Mouse (Mus musculus) gastrocnemius, postnatal 4 days (tissue): ENCODE measurements around the gene Mvb12b. TPM values are rescaled to one million over a fixed set of nuclear protein-coding genes. Genes with fewer than 3 reads are reported as not detected.

Experiments used
- DNase-seq, 2 experiments: peaks; one replicate each; pipeline ENCODE4 v3.0.0; 2021 to 2022; ENCODE audit warnings: low spot score in 2 of 2, mixed read lengths in 2 of 2
- total RNA-seq, 2 experiments: library from RNA; stranded (reverse); gene quantifications; 2 replicates each; pipeline ENCODE4 v1.2.3; 2021

The Mvb12b gene
- total RNA-seq, 2 experiments from 2014 or later = 33.3 to 36.7 TPM

- no peak for DNase-seq
Measured at GRCm38 (mm10) chr2:33817663-33818346, 69.9 kb downstream of the Mvb12b start.

GRCm38 (mm10) chr2:33817080-33817479 lies 70.7 kb downstream of the Mvb12b start:
- DNase-seq = no peak

DNA sequence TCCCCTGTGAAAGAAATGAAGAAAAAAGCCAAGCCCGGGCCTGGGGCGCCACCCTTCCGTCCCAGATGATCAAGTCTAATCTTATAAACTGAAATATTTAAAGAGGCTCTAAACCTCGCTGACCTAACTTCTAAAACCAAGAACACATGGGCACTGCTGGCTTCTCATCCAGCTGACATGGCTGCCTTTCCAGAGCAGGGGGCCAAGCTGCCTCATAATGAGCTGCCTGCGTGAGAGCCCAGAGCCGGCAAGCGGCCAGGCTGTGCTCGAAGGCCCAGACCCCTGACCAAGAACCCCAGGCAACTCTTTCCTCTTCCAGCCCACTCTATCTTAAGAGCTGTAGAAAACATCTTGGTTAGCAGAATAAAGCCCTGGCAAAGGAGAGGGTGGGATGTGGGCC lies 73.2 kb downstream of the Mvb12b start:
- no peak for DNase-seq

- no peak for DNase-seq
Measured at GRCm38 (mm10) chr2:33813501-33814240, 74.1 kb downstream of the Mvb12b start.

- no peak for DNase-seq
Measured at GRCm38 (mm10) chr2:33812980-33813379, 74.8 kb downstream of the Mvb12b start.

- no peak for DNase-seq
Measured at GRCm38 (mm10) chr2:33811349-33811890, 76.3 kb downstream of the Mvb12b start.

DNA sequence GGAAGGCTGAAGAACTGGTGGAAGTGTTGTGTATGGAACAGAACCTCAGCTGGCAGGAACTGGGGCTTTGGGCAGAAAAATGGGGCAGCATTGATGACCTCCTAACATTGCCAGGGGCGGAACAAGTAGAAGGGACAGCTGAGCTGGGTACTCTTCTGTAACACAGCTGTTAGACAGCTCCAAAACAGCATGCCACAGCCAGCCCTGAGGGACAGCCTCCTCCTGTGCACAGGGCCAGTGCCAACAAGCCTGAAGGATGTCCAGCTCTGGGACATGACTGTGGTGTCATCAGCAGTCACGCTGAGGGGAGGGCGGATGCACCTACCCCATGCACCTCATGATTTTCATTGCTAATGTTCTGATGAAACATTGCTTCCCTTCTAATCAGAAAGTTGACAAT lies 78.7 kb downstream of the Mvb12b start:
- peak in 1 of 2 experiments; percentile 44 for DNase-seq

DNA sequence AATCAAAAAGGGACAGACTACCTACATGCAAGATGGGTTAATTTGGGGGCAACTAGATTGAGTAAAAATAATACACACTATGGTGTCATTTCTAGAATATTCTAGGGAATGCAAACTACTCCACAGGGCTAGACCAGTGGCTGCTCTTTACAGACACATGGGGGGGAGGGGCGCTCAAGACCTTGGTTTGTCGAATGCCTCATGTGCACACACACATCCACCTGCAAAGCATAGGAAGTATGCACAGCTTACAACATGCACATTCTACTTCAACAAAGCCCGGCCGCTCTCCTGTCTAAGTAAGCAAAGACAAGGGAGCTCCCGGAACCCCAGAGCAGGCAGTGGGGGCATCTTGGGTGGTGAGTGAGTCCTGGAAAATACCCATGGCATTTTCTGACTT lies 79.7 kb downstream of the Mvb12b start:
- no peak for DNase-seq

- no peak for DNase-seq
Measured at GRCm38 (mm10) chr2:33805640-33806039, 82.1 kb downstream of the Mvb12b start.

GRCm38 (mm10) chr2:33803717-33804214 lies 84.0 kb downstream of the Mvb12b start:
- DNase-seq = no peak

DNA sequence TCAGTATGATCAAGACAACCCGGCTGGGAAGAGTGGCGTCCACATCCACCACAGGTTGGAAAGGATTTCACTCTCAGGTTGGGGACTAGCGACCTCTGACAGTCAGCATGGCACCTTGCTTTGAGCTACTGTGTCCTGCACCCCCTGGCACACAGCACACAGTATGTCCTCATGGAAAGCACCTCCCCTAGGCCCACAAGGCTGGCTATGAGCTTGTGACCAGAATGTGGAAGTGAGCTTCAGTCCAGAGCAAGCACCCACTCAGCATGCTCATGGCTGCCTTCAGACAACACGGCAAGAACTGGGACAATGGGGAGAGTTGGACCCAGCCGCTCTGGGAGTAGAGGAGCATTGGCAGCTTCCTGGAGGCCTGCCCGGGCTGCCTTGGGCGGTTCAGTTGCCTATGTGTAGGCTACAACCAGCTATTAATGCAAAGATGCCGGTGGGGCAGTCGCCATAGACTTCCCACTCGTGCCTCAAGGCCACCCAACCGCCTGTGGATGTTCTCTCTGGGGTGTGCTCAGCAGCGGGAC lies 84.6 kb downstream of the Mvb12b start:
- DNase-seq = no peak

- no peak for DNase-seq
Measured at GRCm38 (mm10) chr2:33801760-33802159, 86.0 kb downstream of the Mvb12b start.

GRCm38 (mm10) chr2:33801336-33801735 lies 86.4 kb downstream of the Mvb12b start:
- no peak for DNase-seq

GRCm38 (mm10) chr2:33800221-33800620 lies 87.5 kb downstream of the Mvb12b start:
- DNase-seq = no peak

DNA sequence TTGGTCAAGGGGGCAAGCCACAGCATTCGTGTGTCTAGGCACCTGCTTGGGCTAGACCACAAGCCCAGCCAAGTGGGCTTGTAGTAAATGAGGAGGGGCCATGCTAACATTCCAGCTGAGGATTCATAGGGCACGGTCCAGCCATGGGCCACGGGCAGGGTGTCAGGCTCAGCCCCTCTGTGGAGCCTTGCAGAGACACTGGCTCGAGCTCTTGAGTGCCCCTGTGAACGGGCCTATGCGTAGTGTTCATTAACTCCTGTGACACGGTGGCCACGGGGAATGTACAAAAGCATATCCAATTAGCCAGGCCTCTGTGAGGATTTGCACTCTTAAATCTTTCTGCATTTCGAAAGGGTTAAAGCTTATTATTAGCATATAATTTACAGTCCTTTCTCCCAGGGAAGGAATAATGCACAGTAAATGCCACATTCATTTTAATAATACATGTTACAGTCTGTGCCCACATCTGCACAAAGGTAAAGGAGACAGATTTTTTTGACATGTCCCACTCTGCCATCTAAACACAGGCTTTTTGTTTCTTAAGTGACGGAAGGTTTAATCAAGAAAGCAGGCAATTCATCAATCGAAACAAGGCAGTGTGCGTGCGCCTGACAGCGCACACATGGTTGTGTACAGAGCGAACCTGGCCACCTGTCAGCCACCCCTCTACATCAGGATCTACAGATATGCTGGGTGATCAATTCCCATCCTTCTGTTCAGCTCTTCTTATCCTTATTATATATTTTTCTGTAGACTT lies 91.9 kb downstream of the Mvb12b start:
- DNase-seq = no peak

GRCm38 (mm10) chr2:33795001-33795580 lies 92.7 kb downstream of the Mvb12b start:
- no peak for DNase-seq

GRCm38 (mm10) chr2:33794483-33794882 lies 93.3 kb downstream of the Mvb12b start:
- DNase-seq = no peak

DNA sequence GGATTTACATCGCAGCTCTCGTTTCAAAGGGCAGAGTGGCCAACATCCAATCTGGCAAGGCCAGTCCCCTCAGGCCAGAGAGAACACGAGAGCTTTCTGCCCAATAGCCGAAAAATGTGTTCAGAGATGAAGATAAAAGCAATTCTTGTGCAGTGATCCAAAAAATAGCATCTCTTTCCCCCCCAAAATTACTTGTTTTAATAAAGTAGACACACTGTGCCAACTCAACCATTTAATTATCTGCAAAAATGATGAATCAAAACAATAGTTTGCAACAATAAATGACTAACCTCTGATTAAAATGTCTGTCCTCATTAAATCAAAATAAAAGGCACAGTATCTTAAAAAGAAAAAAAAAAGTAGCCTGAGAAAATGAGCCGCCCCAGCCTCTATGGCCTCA lies 97.4 kb downstream of the Mvb12b start:
- DNase-seq = no peak

- no peak for DNase-seq
Measured at GRCm38 (mm10) chr2:33789732-33790131, 98.0 kb downstream of the Mvb12b start.

- DNase-seq = no peak
Measured at GRCm38 (mm10) chr2:33789279-33789678, 98.5 kb downstream of the Mvb12b start.

DNA sequence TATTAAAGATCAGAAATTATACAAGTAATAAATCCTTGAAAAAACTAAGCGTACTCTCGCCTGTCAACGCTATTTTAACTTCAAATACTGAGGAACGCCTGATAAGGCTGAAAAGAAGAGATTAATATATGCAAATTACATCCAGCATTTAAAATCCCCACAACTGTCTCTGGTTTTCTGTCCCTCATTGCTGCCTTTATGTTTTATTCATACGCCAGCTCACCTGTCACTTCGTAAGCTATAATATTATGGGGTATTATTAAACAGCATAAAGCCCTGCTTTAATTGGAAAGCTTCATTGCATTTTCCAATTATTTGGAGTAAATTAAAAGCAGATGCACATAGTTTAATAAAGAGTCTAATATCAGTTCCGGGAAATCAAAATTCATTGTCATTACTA lies 98.9 kb downstream of the Mvb12b start:
- DNase-seq = no peak
